ENCODE assay signal across 1 mouse cellular context in the genomic region with DNA sequence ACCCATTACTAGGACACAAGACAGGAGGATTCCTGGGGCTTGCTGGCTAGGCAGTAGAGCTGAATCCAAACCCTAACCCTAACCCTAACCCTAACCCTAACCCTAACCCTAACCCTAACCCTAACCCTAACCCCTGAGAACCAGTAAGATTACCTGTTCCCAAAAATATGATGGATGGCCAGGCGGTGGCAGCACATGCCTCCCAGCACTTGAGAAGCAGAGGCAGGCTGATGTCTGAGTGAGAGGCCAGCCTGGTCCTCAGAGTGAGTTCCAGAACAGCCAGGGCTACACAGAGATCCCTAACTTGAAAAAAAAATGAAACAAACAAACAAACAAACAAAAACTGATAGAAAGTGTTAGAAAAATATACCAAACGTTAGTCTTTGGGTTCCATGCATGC.
TF ChIP-seq lines count a peak whose summit lies in the region.

No protein-coding gene starts in this region.

TF ChIP-seq in CH12.LX, 34 proteins besides CTCF, POLR2A, EP300 and RAD21 (continued from another document):
- no peak for TF ChIP-seq USF2 (conservative IDR thresholded peaks at IDR 0.05; ENCODE audit: low read depth, low read length)
